Mouse (Mus musculus) hindbrain, embryonic 15.5 days (tissue): Measurements from ENCODE around the gene Bend6. TPM values are rescaled to one million over a fixed set of nuclear protein-coding genes. Genes with fewer than 3 reads are reported as not detected.
A peak's percentile ranks its signal among the peaks of the same experiment; 100 is the strongest.

Experiments
- ATAC-seq: fragments of 200-750 bp; cut with Nextera tagmentation; 2 replicates; pipeline ENCODE4 v1.8.0; 2017; ENCODE audit warnings: low read depth, moderate number of reproducible peaks, moderate TSS enrichment; ENCODE audit not compliant: low FRiP score
- H3K27ac ChIP-seq: fragments of 300-500 bp; sonication (generic); replicated peaks from 2 replicates; pipeline ENCODE4 v1.5.1; 2015; ENCODE audit warnings: mild to moderate bottlenecking, inconsistent platforms
- H3K27me3 ChIP-seq: fragments of 300-500 bp; sonication (generic); 2 replicates; pipeline ENCODE4 v1.6.1; 2015; ENCODE audit warnings: control low read depth, inconsistent platforms
- H3K36me3 ChIP-seq: fragments of 300-500 bp; sonication (generic); 2 replicates; pipeline ENCODE4 v1.6.1; 2015; ENCODE audit warnings: control low read depth, inconsistent platforms
- H3K4me1 ChIP-seq: fragments of 300-500 bp; sonication (generic); replicated peaks from 2 replicates; pipeline ENCODE4 v1.6.1; 2015; ENCODE audit warnings: control low read depth, inconsistent platforms
- H3K4me2 ChIP-seq: fragments of 300-500 bp; sonication (generic); 2 replicates; pipeline ENCODE4 v1.6.1; 2015; ENCODE audit warnings: moderate library complexity, mild to moderate bottlenecking, inconsistent platforms
- H3K4me3 ChIP-seq: fragments of 300-500 bp; sonication (generic); 2 replicates; pipeline ENCODE4 v1.5.1; 2015; ENCODE audit warnings: mild to moderate bottlenecking, inconsistent platforms
- H3K9ac ChIP-seq: fragments of 300-500 bp; sonication (generic); 2 replicates; pipeline ENCODE4 v1.6.1; 2015; ENCODE audit warnings: inconsistent platforms
- H3K9me3 ChIP-seq: fragments of 300-500 bp; sonication (generic); 2 replicates; pipeline ENCODE4 v1.6.1; 2016; ENCODE audit warnings: control low read depth, inconsistent platforms
- WGBS: fragments of 180-500 bp; shearing (Covaris S2); methylation state at CpG from one replicate; pipeline ENCODE4 v1.1.7; 2015; 5-methylcytosine and 5-hydroxymethylcytosine counted together
- polyA plus RNA-seq: library from polyadenylated mRNA; unstranded; fragments of >200 nt; fragmentation: Nextera tagmentation; extraction: Ambion mirVana; gene quantifications from 2 replicates; pipeline ENCODE4 v1.2.1, GENCODE M21; 2015

Bend6 gene
- polyA plus RNA-seq, result 58.6 and 66.5 TPM in 2 replicates

- no peaks in the 10 kb centered on the region for H3K36me3 ChIP-seq
- H3K4me1 ChIP-seq, result peaks cover 18% of the 10 kb centered on the region
- peak; percentile 90 for ATAC-seq
- under 1% methylated on average over 94 of the region's 110 CpGs for WGBS
- H3K27ac ChIP-seq, result peak within 1 kb of the TSS; percentile 94
- H3K9ac ChIP-seq, result peak within 1 kb of the TSS; percentile 54
- H3K4me2 ChIP-seq, result peak within 1 kb of the TSS; percentile 65
- H3K9me3 ChIP-seq, result no peaks in the 10 kb centered on the region
- no peaks in the 10 kb centered on the region for H3K27me3 ChIP-seq
- H3K4me3 ChIP-seq, result peak within 1 kb of the TSS; percentile 57
Measured at GRCm38 (mm10) chr1:33907421-33908190, at the start of gene Bend6. Gene Bend6, minus strand, starts transcription at chr1:33907816.

GRCm38 (mm10) chr1:33955626-33956025, 48.0 kb upstream of the Bend6 start:
- H3K4me2 ChIP-seq, result no peak overlapping the region
- no peaks in the 10 kb centered on the region for H3K4me1 ChIP-seq

GRCm38 (mm10) chr1:33948511-33948910, 40.9 kb upstream of the Bend6 start:
- 74% methylated on average over 5 of the region's 5 CpGs for whole genome bisulfite sequencing
- no peak overlapping the region for H3K4me3 ChIP-seq

More at GRCm38 (mm10) chr1:33955626-33956025, 48.0 kb upstream of the Bend6 start:
- Histone ChIP-seq H3K9me3 (no peaks in the 10 kb centered on the region), H3K9ac (no peak overlapping the region), H3K4me3 (no peak overlapping the region), H3K27ac (no peak overlapping the region), H3K27me3 (no peaks in the 10 kb centered on the region), H3K36me3 (no peaks in the 10 kb centered on the region)
- 96% methylated on average over 6 of the region's 6 CpGs for WGBS
- no peak for ATAC-seq

GRCm38 (mm10) chr1:33947838-33948237, 40.2 kb upstream of the Bend6 start:
- 0 out of 2 replicates have a peak, but pooled peaks cover 3% of the 10 kb centered on the region for H3K4me1 ChIP-seq
- H3K4me3 ChIP-seq, result no peak overlapping the region
- H3K9me3 ChIP-seq, result no peaks in the 10 kb centered on the region
- no peak for ATAC-seq
- H3K27ac ChIP-seq, result 0 out of 2 replicates have a peak overlapping the region, but pooled peaks have one; percentile 30
- WGBS, result 89% methylated on average over 6 of the region's 6 CpGs
- H3K9ac ChIP-seq, result no peak overlapping the region
- H3K36me3 ChIP-seq, result no peaks in the 10 kb centered on the region
- no peak overlapping the region for H3K4me2 ChIP-seq
- H3K27me3 ChIP-seq, result no peaks in the 10 kb centered on the region

More at GRCm38 (mm10) chr1:33948511-33948910, 40.9 kb upstream of the Bend6 start:
- ATAC-seq, result no peak
- no peak overlapping the region for H3K27ac ChIP-seq
- no peak overlapping the region for H3K4me2 ChIP-seq
- H3K9ac ChIP-seq, result no peak overlapping the region
- no peaks in the 10 kb centered on the region for H3K36me3 ChIP-seq
- 0 out of 2 replicates have a peak, but pooled peaks cover 3% of the 10 kb centered on the region for H3K4me1 ChIP-seq
- H3K9me3 ChIP-seq, result no peaks in the 10 kb centered on the region
- no peaks in the 10 kb centered on the region for H3K27me3 ChIP-seq

GRCm38 (mm10) chr1:33946601-33947395, 39.2 kb upstream of the Bend6 start:
- no peak overlapping the region for H3K4me2 ChIP-seq
- no peak overlapping the region for H3K4me3 ChIP-seq
- ATAC-seq, result peak; percentile 74
- H3K9me3 ChIP-seq, result no peaks in the 10 kb centered on the region
- H3K4me1 ChIP-seq, result 0 out of 2 replicates have a peak, but pooled peaks cover 3% of the 10 kb centered on the region
- 0 out of 2 replicates have a peak overlapping the region, but pooled peaks have one; percentile 36 for H3K27ac ChIP-seq
- H3K27me3 ChIP-seq, result no peaks in the 10 kb centered on the region
- 76% methylated on average over 12 of the region's 12 CpGs for WGBS
- H3K36me3 ChIP-seq, result no peaks in the 10 kb centered on the region
- H3K9ac ChIP-seq, result no peak overlapping the region

GRCm38 (mm10) chr1:33945756-33946155, 38.1 kb upstream of the Bend6 start:
- 93% methylated on average over 6 of the region's 6 CpGs for WGBS
- no peaks in the 10 kb centered on the region for H3K36me3 ChIP-seq
- no peak overlapping the region for H3K4me3 ChIP-seq
- no peak overlapping the region for H3K4me2 ChIP-seq
- 0 out of 2 replicates have a peak, but pooled peaks cover 3% of the 10 kb centered on the region for H3K4me1 ChIP-seq
- H3K27me3 ChIP-seq, result no peaks in the 10 kb centered on the region
- no peak overlapping the region for H3K27ac ChIP-seq
- no peaks in the 10 kb centered on the region for H3K9me3 ChIP-seq
- no peak overlapping the region for H3K9ac ChIP-seq
- no peak for ATAC-seq

- Histone ChIP-seq H3K27ac (no peak overlapping the region), H3K4me3 (no peak overlapping the region), H3K4me2 (no peak overlapping the region), H3K9me3 (no peaks in the 10 kb centered on the region), H3K4me1 (0 out of 2 replicates have a peak, but pooled peaks cover 3% of the 10 kb centered on the region), H3K36me3 (no peaks in the 10 kb centered on the region), H3K27me3 (no peaks in the 10 kb centered on the region), H3K9ac (no peak overlapping the region)
- ATAC-seq, result peak; percentile 65; the same call in 1 of the 2 replicates
- WGBS, result 71% methylated on average over 17 of the region's 17 CpGs
Measured at GRCm38 (mm10) chr1:33944977-33945750, 37.5 kb upstream of the Bend6 start.

- no peak for ATAC-seq
Measured at GRCm38 (mm10) chr1:33943943-33944342, 36.3 kb upstream of the Bend6 start.

GRCm38 (mm10) chr1:33942638-33943037, 35.0 kb upstream of the Bend6 start:
- Histone ChIP-seq H3K36me3 (no peaks in the 10 kb centered on the region), H3K4me1 (0 out of 2 replicates have a peak, but pooled peaks cover 3% of the 10 kb centered on the region), H3K9me3 (no peaks in the 10 kb centered on the region), H3K4me3 (no peak overlapping the region), H3K9ac (no peak overlapping the region), H3K27me3 (no peaks in the 10 kb centered on the region), H3K4me2 (no peak overlapping the region), H3K27ac (no peak overlapping the region)
- ATAC-seq, result no peak
- 95% methylated on average over 8 of the region's 8 CpGs for WGBS

More at GRCm38 (mm10) chr1:33943943-33944342, 36.3 kb upstream of the Bend6 start:
- Histone ChIP-seq H3K4me3 (no peak overlapping the region), H3K4me2 (no peak overlapping the region), H3K27ac (no peak overlapping the region), H3K36me3 (no peaks in the 10 kb centered on the region), H3K9ac (no peak overlapping the region), H3K4me1 (0 out of 2 replicates have a peak, but pooled peaks cover 3% of the 10 kb centered on the region), H3K27me3 (no peaks in the 10 kb centered on the region), H3K9me3 (no peaks in the 10 kb centered on the region)
- 89% methylated on average over 2 of the region's 2 CpGs for WGBS

GRCm38 (mm10) chr1:33940364-33940928, 32.8 kb upstream of the Bend6 start:
- no peak overlapping the region for H3K4me2 ChIP-seq
- H3K4me1 ChIP-seq, result no peaks in the 10 kb centered on the region
- no peaks in the 10 kb centered on the region for H3K9me3 ChIP-seq
- H3K27ac ChIP-seq, result no peak overlapping the region
- no peaks in the 10 kb centered on the region for H3K36me3 ChIP-seq
- 80% methylated on average over 11 of the region's 11 CpGs for WGBS
- H3K27me3 ChIP-seq, result no peaks in the 10 kb centered on the region
- no peak for ATAC-seq
- no peak overlapping the region for H3K9ac ChIP-seq
- H3K4me3 ChIP-seq, result no peak overlapping the region

- Histone ChIP-seq H3K4me2 (no peak overlapping the region), H3K27me3 (no peaks in the 10 kb centered on the region), H3K36me3 (no peaks in the 10 kb centered on the region), H3K4me1 (no peaks in the 10 kb centered on the region), H3K9ac (no peak overlapping the region), H3K4me3 (no peak overlapping the region), H3K9me3 (no peaks in the 10 kb centered on the region), H3K27ac (no peak overlapping the region)
- 84% methylated on average over 5 of the region's 5 CpGs for WGBS
- ATAC-seq, result no peak
Measured at GRCm38 (mm10) chr1:33939828-33940227, 32.2 kb upstream of the Bend6 start.
